Mouse (Mus musculus): ENCODE measurements around the gene Ppfia2. TPM values are rescaled to one million over a fixed set of nuclear protein-coding genes. Genes with fewer than 3 reads are reported as not detected.

Gene Ppfia2
- total and polyA plus RNA-seq, 3 experiments = 0.25 to 7.3 (median 3.9) TPM

DNA sequence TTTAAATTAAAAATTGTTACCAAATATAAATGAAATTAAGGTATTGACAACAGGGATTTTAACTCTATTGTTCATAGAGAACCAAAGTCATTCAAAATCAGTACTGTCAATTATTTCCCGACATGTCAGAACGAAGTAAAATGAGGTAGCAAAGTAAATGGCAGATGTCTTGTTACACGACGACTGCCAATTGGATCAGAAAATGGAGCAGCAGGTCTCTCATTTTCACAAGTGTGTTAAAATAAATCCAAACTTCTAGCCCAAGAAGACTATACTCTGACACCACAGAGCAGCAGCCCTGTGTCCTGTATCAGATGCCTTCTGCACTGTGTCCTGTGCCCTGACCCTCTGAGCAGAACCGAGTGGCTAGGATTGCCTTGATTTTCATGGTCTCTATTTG is 454.2 kb downstream of the Ppfia2 start:
- no peak for DNase-seq

DNA sequence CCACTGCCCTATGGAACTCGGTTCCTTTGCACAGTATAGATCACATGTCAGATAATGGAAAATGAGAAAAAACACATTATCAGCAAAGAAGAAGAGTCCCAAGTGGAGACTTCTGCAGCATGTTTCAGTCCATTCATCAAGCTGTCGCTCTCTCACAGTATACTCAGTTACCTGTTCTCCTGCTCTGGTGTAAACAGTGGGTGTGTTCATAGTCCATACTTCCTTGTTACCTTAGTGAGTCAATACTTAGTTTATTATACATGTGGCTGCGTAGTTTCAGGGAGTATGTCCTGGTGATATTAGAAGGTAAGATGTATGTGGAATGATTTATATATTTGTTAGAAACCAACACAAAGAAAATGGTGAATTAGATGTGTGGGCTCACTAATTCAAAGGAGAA is 454.7 kb downstream of the Ppfia2 start:
- DNase-seq = no peak

DNA sequence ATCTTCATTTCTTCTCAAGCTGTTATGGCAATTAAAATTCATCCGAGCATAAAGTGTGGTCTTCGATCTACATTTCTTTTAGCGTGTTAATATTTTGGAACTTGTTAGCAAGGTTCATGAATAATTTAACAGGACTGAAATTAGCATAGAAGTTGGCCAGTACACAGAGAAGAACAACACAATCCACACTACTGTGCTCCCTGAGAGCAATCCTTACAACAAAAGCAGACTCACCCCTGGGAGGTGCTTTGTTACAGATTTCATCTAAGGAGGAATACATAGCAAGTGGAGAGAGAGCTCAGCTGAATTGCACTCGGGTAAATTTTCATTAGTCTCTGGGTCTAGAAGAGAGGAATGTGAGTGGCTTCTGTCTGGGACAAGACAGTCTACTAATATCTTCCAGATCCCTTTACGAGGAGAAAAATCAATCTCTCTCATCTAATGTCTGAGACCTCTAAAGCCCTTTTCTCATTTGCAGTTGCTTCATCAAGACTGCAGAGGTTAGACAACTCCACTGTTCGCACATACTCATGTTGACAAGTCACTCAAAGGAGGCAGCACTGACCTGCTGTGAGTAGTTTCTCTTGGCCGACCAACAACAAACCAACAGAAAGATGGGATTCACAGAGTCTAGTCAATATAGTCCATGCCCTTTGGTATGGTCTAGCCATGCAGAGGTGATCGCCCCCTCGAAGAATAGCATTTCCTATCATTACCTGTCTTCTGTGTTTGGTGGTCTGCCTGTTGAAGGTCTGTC is 458.6 kb downstream of the Ppfia2 start:
- DNase-seq = no peak

DNA sequence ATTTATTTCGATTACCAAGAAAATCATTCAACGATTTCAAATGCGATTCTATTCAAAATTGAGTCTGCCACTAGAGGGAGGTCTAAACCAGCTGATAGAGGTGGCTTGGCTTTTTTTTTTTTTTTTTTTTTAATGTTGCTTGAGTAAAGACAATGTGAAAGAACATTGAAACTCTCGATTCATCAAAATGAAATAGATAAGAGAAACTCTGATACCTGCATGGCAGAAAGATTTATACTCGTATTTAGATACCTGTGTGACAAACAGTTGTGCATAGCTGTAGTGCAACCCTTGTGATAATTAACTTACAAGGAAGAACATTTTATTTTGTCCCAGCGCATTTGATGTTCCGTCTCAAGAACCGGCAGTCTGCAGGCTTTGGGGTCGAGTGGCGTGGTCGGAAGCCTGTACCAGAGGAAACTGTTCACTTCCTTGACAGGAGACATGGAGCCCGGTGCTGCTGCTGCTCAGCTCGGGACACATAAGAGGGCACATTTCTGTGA is 462.5 kb downstream of the Ppfia2 start:
- no peak for DNase-seq

DNA sequence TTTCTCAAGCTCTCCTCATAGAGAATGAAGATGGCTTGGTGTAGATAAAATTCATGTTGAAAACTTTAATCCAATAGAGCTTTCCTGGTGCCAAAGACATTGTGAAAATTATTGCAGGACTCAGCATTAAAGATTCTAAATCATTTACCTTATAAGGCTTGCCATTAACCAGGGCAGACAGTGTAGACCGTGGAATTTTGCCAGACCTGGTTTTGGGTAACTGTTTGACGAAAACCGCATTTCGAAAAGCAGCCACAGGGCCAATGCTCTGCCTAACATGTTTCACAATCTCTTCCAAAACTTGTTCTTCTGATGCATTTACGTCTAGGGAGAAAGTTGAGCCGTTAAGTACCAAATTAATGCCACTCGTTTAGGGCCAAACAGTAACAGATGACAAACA is 466.9 kb downstream of the Ppfia2 start:
- DNase-seq = peak; percentile 32

DNA sequence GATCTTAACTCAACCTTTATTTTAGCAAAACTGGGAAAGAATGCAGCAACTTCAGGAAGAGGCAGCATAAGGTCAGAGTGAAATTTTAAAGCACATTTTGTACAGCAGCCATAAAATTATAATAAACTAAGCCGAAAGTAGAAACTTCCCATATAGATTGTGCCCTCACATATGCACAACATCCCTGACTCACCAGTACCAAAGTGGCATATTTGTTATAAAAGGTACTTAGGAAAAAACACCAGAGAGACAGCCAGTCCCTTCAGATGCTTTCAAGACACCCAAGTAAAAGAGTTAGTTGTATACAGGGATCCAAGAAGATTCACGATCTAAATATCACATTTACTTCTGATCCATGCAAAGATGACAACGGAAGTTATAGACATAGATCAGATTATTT is 468.7 kb downstream of the Ppfia2 start:
- DNase-seq = no peak

DNA sequence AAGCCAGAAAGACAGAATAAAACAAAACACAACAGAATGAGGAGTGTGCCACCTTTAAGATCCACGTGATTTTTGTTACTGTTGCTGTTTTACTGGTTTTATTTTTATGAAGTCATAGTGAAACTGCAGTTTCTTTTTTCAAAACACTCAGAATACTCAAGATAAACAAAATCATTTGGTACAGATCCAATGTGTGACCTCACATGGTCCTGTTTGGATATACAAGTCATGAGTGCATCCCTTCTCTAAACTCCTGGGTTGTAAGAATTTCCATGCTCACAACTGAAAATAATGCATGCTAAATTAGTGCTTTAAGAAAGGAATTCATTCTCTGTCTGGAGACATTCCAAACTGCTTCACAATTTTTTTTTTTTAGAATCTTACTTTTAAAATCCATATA is 469.3 kb downstream of the Ppfia2 start:
- DNase-seq = no peak

DNA sequence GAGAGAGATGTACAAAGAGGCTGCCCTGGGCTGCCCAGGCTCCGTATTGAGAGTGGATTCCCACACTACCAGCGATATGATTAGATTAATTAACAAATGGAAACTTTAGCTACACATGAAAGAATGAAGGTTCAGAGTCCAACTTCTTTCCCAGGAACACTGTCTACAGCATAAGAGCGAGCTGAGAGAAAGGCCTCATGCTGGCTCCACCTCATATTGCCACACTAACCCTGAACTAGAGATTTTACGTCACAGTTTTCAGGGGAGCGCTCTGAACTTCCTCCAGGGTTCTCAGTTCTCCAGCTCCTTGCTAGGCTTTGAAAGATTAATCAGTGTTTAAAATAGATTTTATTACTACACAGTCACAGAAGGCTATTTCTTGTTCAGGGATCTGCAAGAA is 471.2 kb downstream of the Ppfia2 start:
- DNase-seq = no peak

DNA sequence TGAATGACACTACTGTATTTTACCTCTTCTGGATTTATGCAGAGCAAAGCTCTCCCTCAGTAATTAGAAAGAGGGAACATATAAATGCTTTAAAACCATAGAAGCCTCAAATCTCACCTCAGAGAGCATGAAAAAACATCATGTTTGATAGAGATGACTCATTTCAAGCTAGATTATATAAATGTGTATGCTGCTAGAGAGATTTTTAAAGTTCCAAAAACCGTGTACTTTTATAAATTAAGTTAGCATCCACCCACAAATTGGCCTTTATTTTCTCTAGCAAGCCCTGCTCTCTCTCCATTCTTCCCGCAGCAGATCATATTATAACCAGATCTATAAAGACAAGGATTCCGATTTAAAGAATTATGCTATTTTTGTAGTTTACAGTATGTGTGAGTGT is 488.9 kb downstream of the Ppfia2 start:
- DNase-seq = no peak

DNA sequence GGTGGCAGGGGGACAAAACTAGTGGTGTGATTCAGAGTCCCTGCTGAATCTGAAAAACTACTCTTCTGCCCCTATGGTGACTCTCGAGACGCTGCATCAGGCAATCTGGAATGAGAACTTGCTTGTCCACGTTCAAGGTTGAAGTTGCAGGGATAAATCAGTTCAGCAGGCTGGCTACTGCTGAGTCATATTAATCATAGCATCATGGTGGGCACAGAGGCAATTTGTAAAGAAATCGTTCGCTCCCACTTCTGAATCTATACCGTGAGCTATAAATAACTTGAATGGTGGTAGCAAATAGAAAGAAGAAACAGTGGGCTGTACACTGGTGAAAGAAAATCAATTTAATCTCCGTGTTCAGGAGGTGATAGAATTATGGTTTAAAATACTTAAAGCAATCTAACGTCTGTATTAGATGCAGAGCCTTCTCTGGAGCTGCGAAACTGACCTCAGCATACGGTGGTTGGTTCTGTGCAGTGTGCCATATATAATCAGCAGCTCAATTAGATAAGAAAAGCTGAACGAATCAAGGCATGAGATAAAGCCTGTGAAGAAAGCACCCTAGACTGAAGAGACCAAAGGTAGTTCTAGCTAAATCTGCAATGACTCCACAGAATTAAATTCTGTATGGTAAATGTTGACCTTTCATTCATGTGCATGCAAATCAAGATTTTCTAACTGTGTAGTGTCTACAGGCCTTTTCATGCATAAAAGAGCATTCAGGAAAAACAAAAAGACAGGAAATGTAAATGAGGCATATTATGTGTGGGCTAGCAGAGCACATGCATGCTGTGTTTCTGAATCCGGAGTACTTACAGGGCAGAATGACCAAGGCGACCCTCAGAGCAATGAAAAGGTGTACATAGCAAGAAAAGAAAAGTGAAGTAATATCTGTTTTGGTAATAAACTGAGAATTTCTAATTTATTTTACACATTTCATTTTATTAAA is 505.3 kb downstream of the Ppfia2 start:
- DNase-seq = no peak
